Mouse (Mus musculus) liver, embryonic 14.5 days (tissue): ENCODE measurements at regions not wholly inside any gene's neighbourhood (a gene's known extent, or its start where the extent isn't known, plus 50 kb on each side); places are given as distances from the start of the nearest gene placed in this dataset.

Source experiments
- CTCF ChIP-seq: IDR thresholded peaks from 2 replicates; pipeline ENCODE4 v1.5.1; 2016; ENCODE audit warnings: antibody characterized with exemption, low read depth, control low read depth
- EP300 ChIP-seq: IDR thresholded peaks from 2 replicates; pipeline ENCODE4 v1.6.1; 2016; ENCODE audit warnings: antibody characterized with exemption, low read depth

- TF ChIP-seq CTCF (no peak), EP300 (no peak)
Measured at GRCm38 (mm10) chr15:50993121-50993520, 2891.6 kb upstream of the Gm7489 start.
